Mouse (Mus musculus) testis, postnatal 10 days (tissue): ENCODE data around the gene 5730596B20Rik.

Experiments
- DNase-seq: peaks from one replicate; pipeline ENCODE4 v3.0.0; 2021; ENCODE audit warnings: low spot score

Gene 5730596B20Rik

GRCm38 (mm10) chr6:52225612-52226568, 48.6 kb downstream of the 5730596B20Rik start:
- DNase-seq, result no peak

- no peak for DNase-seq
Measured at GRCm38 (mm10) chr6:52226569-52227257, 49.4 kb downstream of the 5730596B20Rik start.

GRCm38 (mm10) chr6:52227470-52228222, 50.3 kb downstream of the 5730596B20Rik start:
- DNase-seq, result no peak

GRCm38 (mm10) chr6:52228475-52229465, 51.5 kb downstream of the 5730596B20Rik start:
- no peak for DNase-seq

GRCm38 (mm10) chr6:52229558-52230416, 52.5 kb downstream of the 5730596B20Rik start:
- DNase-seq, result no peak
